Mouse (Mus musculus): Measurements from ENCODE around the gene Syk.

Syk gene

GRCm38 (mm10) chr13:52654081-52654829, 71.3 kb downstream of the Syk start:
- no peak for DNase-seq

GRCm38 (mm10) chr13:52654830-52655308, 71.9 kb downstream of the Syk start:
- no peak for DNase-seq

GRCm38 (mm10) chr13:52657966-52658365, 75.0 kb downstream of the Syk start:
- DNase-seq: no peak

- peak; percentile 50 for DNase-seq
Measured at GRCm38 (mm10) chr13:52658477-52658876, 75.5 kb downstream of the Syk start.

GRCm38 (mm10) chr13:52659171-52659665, 76.2 kb downstream of the Syk start:
- no peak for DNase-seq

- no peak for DNase-seq
Measured at GRCm38 (mm10) chr13:52669889-52670288, 86.9 kb downstream of the Syk start.

GRCm38 (mm10) chr13:52673272-52673671, 90.3 kb downstream of the Syk start:
- no peak for DNase-seq

GRCm38 (mm10) chr13:52673856-52674255, 90.9 kb downstream of the Syk start:
- no peak for DNase-seq

GRCm38 (mm10) chr13:52674839-52675238, 91.9 kb downstream of the Syk start:
- no peak for DNase-seq

GRCm38 (mm10) chr13:52675526-52676294, 92.7 kb downstream of the Syk start:
- DNase-seq: no peak

GRCm38 (mm10) chr13:52676671-52677445, 93.9 kb downstream of the Syk start:
- DNase-seq: no peak

GRCm38 (mm10) chr13:52679906-52680305, 96.9 kb downstream of the Syk start:
- peak; percentile 61 for DNase-seq

GRCm38 (mm10) chr13:52682107-52682506, 99.1 kb downstream of the Syk start:
- no peak for DNase-seq

- DNase-seq: no peak
Measured at GRCm38 (mm10) chr13:52690425-52690824, 107.5 kb downstream of the Syk start.

GRCm38 (mm10) chr13:52692311-52692710, 109.3 kb downstream of the Syk start:
- no peak for DNase-seq

GRCm38 (mm10) chr13:52694857-52695256, 111.9 kb downstream of the Syk start:
- DNase-seq: no peak
